Mouse (Mus musculus) hindbrain, embryonic 10.5 days (tissue): Measurements from ENCODE around the gene Cradd. TPM values are rescaled to one million over a fixed set of nuclear protein-coding genes. Genes with fewer than 3 reads are reported as not detected.

Source experiments
- DNase-seq: peaks from one replicate; pipeline ENCODE4 v3.0.0-alpha.2; 2017; ENCODE audit warnings: low spot score
- H3K27ac ChIP-seq: fragments of 300-500 bp; sonication (generic); 2 replicates; pipeline ENCODE4 v1.5.1; 2016; ENCODE audit warnings: mild to moderate bottlenecking, moderate library complexity
- H3K27me3 ChIP-seq: fragments of 300-500 bp; sonication (generic); 2 replicates; pipeline ENCODE4 v1.6.1; 2016; ENCODE audit warnings: mild to moderate bottlenecking; ENCODE audit not compliant: poor library complexity, insufficient read depth, severe bottlenecking
- H3K36me3 ChIP-seq: fragments of 300-500 bp; sonication (generic); 2 replicates; pipeline ENCODE4 v1.6.1; 2016; ENCODE audit warnings: mild to moderate bottlenecking, moderate library complexity
- H3K4me1 ChIP-seq: fragments of 300-500 bp; sonication (generic); replicated peaks from 2 replicates; pipeline ENCODE4 v1.6.1; 2016; ENCODE audit warnings: mild to moderate bottlenecking
- H3K4me3 ChIP-seq: fragments of 300-500 bp; sonication (generic); 2 replicates; pipeline ENCODE4 v1.5.1; 2016; ENCODE audit warnings: mild to moderate bottlenecking, moderate library complexity
- H3K9me3 ChIP-seq: fragments of 300-500 bp; sonication (generic); 2 replicates; pipeline ENCODE4 v1.6.1; 2016; ENCODE audit warnings: mild to moderate bottlenecking, moderate library complexity
- WGBS: fragments of 180-500 bp; shearing (Covaris S2); methylation state at CpG from one replicate; pipeline ENCODE4 v1.1.7; 2016; 5-methylcytosine and 5-hydroxymethylcytosine counted together
- polyA plus RNA-seq: library from polyadenylated mRNA; unstranded; fragments of >200 nt; fragmentation: Nextera tagmentation; extraction: Ambion mirVana; gene quantifications from 2 replicates; pipeline ENCODE4 v1.2.1, GENCODE M21; 2016

Gene Cradd
- polyA plus RNA-seq, 1 experiment from 2014 or later, result 13.3 TPM

- H3K36me3 ChIP-seq, result no peaks in the 10 kb centered on the region
- DNase-seq, result no peak
- no peaks in the 10 kb centered on the region for H3K27me3 ChIP-seq
- H3K4me3 ChIP-seq, result no peak overlapping the region
- H3K4me1 ChIP-seq, result peaks cover 47% of the 10 kb centered on the region
- no peaks in the 10 kb centered on the region for H3K9me3 ChIP-seq
- peak overlapping the region; percentile 40 for H3K27ac ChIP-seq
- 83% methylated on average over 5 of the region's 5 CpGs for WGBS
Measured at GRCm38 (mm10) chr10:95146491-95146890, 177.4 kb downstream of the Cradd start.

- DNase-seq, result peak; percentile 45
- WGBS, result 25% methylated on average over 9 of the region's 9 CpGs
- H3K27me3 ChIP-seq, result no peaks in the 10 kb centered on the region
- H3K4me3 ChIP-seq, result peak overlapping the region; percentile 2; the same call in 1 of the 2 replicates
- peaks cover 48% of the 10 kb centered on the region for H3K4me1 ChIP-seq
- no peaks in the 10 kb centered on the region for H3K36me3 ChIP-seq
- no peaks in the 10 kb centered on the region for H3K9me3 ChIP-seq
- peak overlapping the region; percentile 85 for H3K27ac ChIP-seq
Measured at GRCm38 (mm10) chr10:95145204-95145926, 178.6 kb downstream of the Cradd start.

GRCm38 (mm10) chr10:95144414-95145130 lies 179.4 kb downstream of the Cradd start:
- no peaks in the 10 kb centered on the region for H3K36me3 ChIP-seq
- peaks cover 52% of the 10 kb centered on the region for H3K4me1 ChIP-seq
- DNase-seq, result peak; percentile 31
- 60% methylated on average over 6 of the region's 6 CpGs for WGBS
- H3K27me3 ChIP-seq, result no peaks in the 10 kb centered on the region
- H3K9me3 ChIP-seq, result no peaks in the 10 kb centered on the region
- peak overlapping the region; percentile 85 for H3K27ac ChIP-seq
- H3K4me3 ChIP-seq, result no peak overlapping the region

GRCm38 (mm10) chr10:95143446-95144114 lies 180.4 kb downstream of the Cradd start:
- Histone ChIP-seq H3K4me1 (peaks cover 58% of the 10 kb centered on the region), H3K9me3 (no peaks in the 10 kb centered on the region)

GRCm38 (mm10) chr10:95142844-95143435 lies 181.0 kb downstream of the Cradd start:
- peak overlapping the region; percentile 85 for H3K27ac ChIP-seq
- no peak overlapping the region for H3K4me3 ChIP-seq
- H3K4me1 ChIP-seq, result peaks cover 58% of the 10 kb centered on the region
- peak; percentile 18 for DNase-seq
- H3K36me3 ChIP-seq, result no peaks in the 10 kb centered on the region
- H3K9me3 ChIP-seq, result no peaks in the 10 kb centered on the region
- 45% methylated on average over 11 of the region's 11 CpGs for WGBS
- H3K27me3 ChIP-seq, result no peaks in the 10 kb centered on the region

More at GRCm38 (mm10) chr10:95143446-95144114, 180.4 kb downstream of the Cradd start:
- H3K4me3 ChIP-seq, result no peak overlapping the region
- H3K27me3 ChIP-seq, result no peaks in the 10 kb centered on the region
- H3K27ac ChIP-seq, result peak overlapping the region; percentile 85
- DNase-seq, result peak; percentile 31
- WGBS, result 9% methylated on average over 2 of the region's 2 CpGs
- H3K36me3 ChIP-seq, result no peaks in the 10 kb centered on the region

- DNase-seq, result no peak
- Histone ChIP-seq H3K27ac (no peak overlapping the region), H3K4me3 (no peak overlapping the region), H3K27me3 (no peaks in the 10 kb centered on the region), H3K4me1 (peaks cover 46% of the 10 kb centered on the region), H3K9me3 (no peaks in the 10 kb centered on the region), H3K36me3 (no peaks in the 10 kb centered on the region)
- WGBS, result 88% methylated on average over 3 of the region's 3 CpGs
Measured at GRCm38 (mm10) chr10:95141075-95141474, 182.9 kb downstream of the Cradd start.

GRCm38 (mm10) chr10:95140191-95140590 lies 183.7 kb downstream of the Cradd start:
- Histone ChIP-seq H3K27ac (no peak overlapping the region), H3K4me3 (no peak overlapping the region), H3K36me3 (no peaks in the 10 kb centered on the region), H3K9me3 (no peaks in the 10 kb centered on the region), H3K4me1 (peaks cover 39% of the 10 kb centered on the region), H3K27me3 (no peaks in the 10 kb centered on the region)
- no peak for DNase-seq

GRCm38 (mm10) chr10:95139645-95140044 lies 184.3 kb downstream of the Cradd start:
- Histone ChIP-seq H3K27me3 (no peaks in the 10 kb centered on the region), H3K9me3 (no peaks in the 10 kb centered on the region), H3K4me3 (no peak overlapping the region), H3K36me3 (no peaks in the 10 kb centered on the region), H3K4me1 (peaks cover 33% of the 10 kb centered on the region), H3K27ac (peak overlapping the region; percentile 31)
- peak; percentile 5 for DNase-seq
- WGBS, result 71% methylated on average over 8 of the region's 8 CpGs

GRCm38 (mm10) chr10:95133057-95133456 lies 190.9 kb downstream of the Cradd start:
- DNase-seq, result no peak
- Histone ChIP-seq H3K27ac (no peak overlapping the region), H3K27me3 (no peaks in the 10 kb centered on the region), H3K4me1 (no peaks in the 10 kb centered on the region), H3K4me3 (no peak overlapping the region), H3K9me3 (no peaks in the 10 kb centered on the region), H3K36me3 (no peaks in the 10 kb centered on the region)
- WGBS, result 73% methylated on average over 4 of the region's 4 CpGs

Other genes with a start within 250 kb of the Cradd start
- gene Socs2, start 93.0 kb upstream of the Cradd start, polyA plus RNA-seq, result 32.5 and 40.4 TPM in 2 replicates
- gene Mrpl42, start 177.8 kb upstream of the Cradd start, polyA plus RNA-seq, result 360 and 381 TPM in 2 replicates
- gene Ube2n, start 191.0 kb upstream of the Cradd start, polyA plus RNA-seq, result 422 and 455 TPM in 2 replicates
- 76.4 and 86.5 TPM in 2 replicates for gene Nudt4, start 240.0 kb upstream of the Cradd start, polyA plus RNA-seq